Mouse (Mus musculus) cerebellum, postnatal 10 days (tissue): ENCODE measurements around the gene Pla2g2f.
A peak's percentile ranks its signal among the peaks of the same experiment; 100 is the strongest.

Source experiments
- DNase-seq, 2 experiments: peaks; one replicate each; pipeline ENCODE4 v3.0.0; 2021; ENCODE audit warnings: mixed read lengths in 2 of 2

The Pla2g2f gene

GRCm38 (mm10) chr4:138755983-138756382 lies 1.4 kb downstream of the Pla2g2f start:
- DNase-seq, result no peak

- DNase-seq, result peak; percentile 34 to 52
These were observed 2.0 kb downstream of the Pla2g2f start for GRCm38 (mm10) chr4:138755439-138755838.

GRCm38 (mm10) chr4:138754432-138754831 lies 3.0 kb downstream of the Pla2g2f start:
- DNase-seq, result no peak

GRCm38 (mm10) chr4:138753608-138754007 lies 3.8 kb downstream of the Pla2g2f start:
- DNase-seq, result peak; percentile 59 to 62

- DNase-seq, result no peak
These were observed 4.8 kb downstream of the Pla2g2f start for GRCm38 (mm10) chr4:138752603-138753002.

- peak; percentile 76 to 81 for DNase-seq
These were observed 8.9 kb downstream of the Pla2g2f start for GRCm38 (mm10) chr4:138748369-138749072.

- DNase-seq, result peak; percentile 38 to 46
These were observed 9.6 kb downstream of the Pla2g2f start for GRCm38 (mm10) chr4:138747851-138748250.

- no peak for DNase-seq
These were observed 10.6 kb downstream of the Pla2g2f start for GRCm38 (mm10) chr4:138746866-138747265.

GRCm38 (mm10) chr4:138745884-138746283 lies 11.5 kb downstream of the Pla2g2f start:
- DNase-seq, result peak in 1 of 2 experiments; percentile 28

GRCm38 (mm10) chr4:138739136-138739851 lies 18.1 kb downstream of the Pla2g2f start:
- DNase-seq, result no peak

GRCm38 (mm10) chr4:138737031-138737430 lies 20.4 kb downstream of the Pla2g2f start, which contains the start of gene Ubxn10:
Gene Ubxn10, minus strand, starts transcription at chr4:138737167.
- no peak for DNase-seq

GRCm38 (mm10) chr4:138734863-138735262 lies 22.6 kb downstream of the Pla2g2f start:
- no peak for DNase-seq

- no peak for DNase-seq
These were observed 23.3 kb downstream of the Pla2g2f start for GRCm38 (mm10) chr4:138734105-138734504.

GRCm38 (mm10) chr4:138729018-138729703 lies 28.3 kb downstream of the Pla2g2f start:
- peak in 1 of 2 experiments; percentile 48 for DNase-seq

- DNase-seq, result peak; percentile 82 to 83
These were observed 31.7 kb downstream of the Pla2g2f start for GRCm38 (mm10) chr4:138725751-138726150.

GRCm38 (mm10) chr4:138725127-138725461 lies 32.3 kb downstream of the Pla2g2f start:
- peak; percentile 81 to 84 for DNase-seq

GRCm38 (mm10) chr4:138724354-138725126 lies 32.9 kb downstream of the Pla2g2f start, which contains the start of gene Pla2g2c:
Gene Pla2g2c, plus strand, starts transcription at chr4:138724792.
- DNase-seq, result peak in 1 of 2 experiments; percentile 28

- peak; percentile 68 to 72 for DNase-seq
These were observed 33.7 kb downstream of the Pla2g2f start for GRCm38 (mm10) chr4:138723493-138724281.

- DNase-seq, result no peak
These were observed 38.2 kb downstream of the Pla2g2f start for GRCm38 (mm10) chr4:138719264-138719596.

GRCm38 (mm10) chr4:138718586-138719263 lies 38.7 kb downstream of the Pla2g2f start:
- no peak for DNase-seq

GRCm38 (mm10) chr4:138716697-138717096 lies 40.7 kb downstream of the Pla2g2f start:
- DNase-seq, result peak; percentile 65 to 67
